Mouse (Mus musculus): ENCODE measurements around the gene Glud1. TPM values are rescaled to one million over a fixed set of nuclear protein-coding genes. Genes with fewer than 3 reads are reported as not detected.
"Not testable (repeated sequence)": the region's sequence is repeated elsewhere in the genome, so short reads cannot be mapped to it uniquely, and the experiment has no call there.

Gene Glud1
- polyA plus RNA-seq, 1 experiment = 196 TPM

- WGBS = 21% methylated on average over 5 of the region's 6 CpGs
- peak overlapping the region; percentile 7; the same call in 1 of the 2 replicates for H3K27ac ChIP-seq (ENCODE audit: insufficient read depth, low read length)
- no peaks in the 10 kb centered on the region for H3K27me3 ChIP-seq (ENCODE audit: control insufficient read depth, insufficient read depth, low read length)
- DNase-seq = peak in 1 of 2 experiments; percentile 9
- H3K4me3 ChIP-seq (replicated peaks; ENCODE audit: insufficient read depth, low read depth, low read length) = peak overlapping the region; percentile 38
- TF ChIP-seq POLR2A (IDR thresholded peaks at IDR 0.05; ENCODE audit: borderline replicate concordance, insufficient read depth, low read length) = no peak
- no peak for TF ChIP-seq CTCF (IDR thresholded peaks at IDR 0.05; ENCODE audit: borderline replicate concordance, insufficient read depth, low read depth, low read length)
- H3K4me1 ChIP-seq (ENCODE audit: control insufficient read depth, insufficient read depth, low read length) = no peaks in the 10 kb centered on the region; the same call in 1 of the 2 replicates
These were observed 2.0 kb downstream of the Glud1 start for GRCm38 (mm10) chr14:34312339-34313048.

GRCm38 (mm10) chr14:34313612-34314011, 3.1 kb downstream of the Glud1 start:
- no peak for TF ChIP-seq CTCF (IDR thresholded peaks at IDR 0.05; ENCODE audit: borderline replicate concordance, insufficient read depth, low read depth, low read length)
- no peak for TF ChIP-seq POLR2A (IDR thresholded peaks at IDR 0.05; ENCODE audit: borderline replicate concordance, insufficient read depth, low read length)
- Histone ChIP-seq H3K4me3 (replicated peaks; ENCODE audit: insufficient read depth, low read depth, low read length) (no peak overlapping the region), H3K27ac (ENCODE audit: insufficient read depth, low read length) (no peak overlapping the region)

GRCm38 (mm10) chr14:34314383-34314782, 3.9 kb downstream of the Glud1 start:
- not testable (repeated sequence) for H3K4me1 ChIP-seq (ENCODE audit: control insufficient read depth, insufficient read depth, low read length); H3K4me3 ChIP-seq (replicated peaks; ENCODE audit: insufficient read depth, low read depth, low read length); DNase-seq; H3K27ac ChIP-seq (ENCODE audit: insufficient read depth, low read length); H3K27me3 ChIP-seq (ENCODE audit: control insufficient read depth, insufficient read depth, low read length)
- WGBS = 86% methylated on average over 8 of the region's 8 CpGs

More at GRCm38 (mm10) chr14:34313612-34314011, 3.1 kb downstream of the Glud1 start:
- WGBS = 44% methylated on average over 3 of the region's 3 CpGs
- Histone ChIP-seq H3K4me1 (ENCODE audit: control insufficient read depth, insufficient read depth, low read length) (no peaks in the 10 kb centered on the region; the same call in 1 of the 2 replicates), H3K27me3 (ENCODE audit: control insufficient read depth, insufficient read depth, low read length) (no peaks in the 10 kb centered on the region)
- DNase-seq = no peak

GRCm38 (mm10) chr14:34314796-34315195, 4.3 kb downstream of the Glud1 start:
- WGBS = 71% methylated on average over 3 of the region's 3 CpGs
- H3K4me1 ChIP-seq (ENCODE audit: control insufficient read depth, insufficient read depth, low read length) = no peaks in the 10 kb centered on the region; the same call in 1 of the 2 replicates
- H3K27ac ChIP-seq (ENCODE audit: insufficient read depth, low read length) = no peak overlapping the region
- H3K4me3 ChIP-seq (replicated peaks; ENCODE audit: insufficient read depth, low read depth, low read length) = no peak overlapping the region
- TF ChIP-seq POLR2A (IDR thresholded peaks at IDR 0.05; ENCODE audit: borderline replicate concordance, insufficient read depth, low read length) = no peak
- TF ChIP-seq CTCF (IDR thresholded peaks at IDR 0.05; ENCODE audit: borderline replicate concordance, insufficient read depth, low read depth, low read length) = no peak
- DNase-seq = no peak
- H3K27me3 ChIP-seq (ENCODE audit: control insufficient read depth, insufficient read depth, low read length) = no peaks in the 10 kb centered on the region

GRCm38 (mm10) chr14:34316346-34316745, 5.8 kb downstream of the Glud1 start:
- no peak for TF ChIP-seq CTCF (IDR thresholded peaks at IDR 0.05; ENCODE audit: borderline replicate concordance, insufficient read depth, low read depth, low read length)
- TF ChIP-seq POLR2A (IDR thresholded peaks at IDR 0.05; ENCODE audit: borderline replicate concordance, insufficient read depth, low read length) = no peak
- H3K4me3 ChIP-seq (replicated peaks; ENCODE audit: insufficient read depth, low read depth, low read length) = no peak overlapping the region
- H3K27ac ChIP-seq (ENCODE audit: insufficient read depth, low read length) = no peak overlapping the region
- no peak for DNase-seq
- 88% methylated on average over 2 of the region's 2 CpGs for WGBS
- no peaks in the 10 kb centered on the region for H3K27me3 ChIP-seq (ENCODE audit: control insufficient read depth, insufficient read depth, low read length)
- no peaks in the 10 kb centered on the region; the same call in 1 of the 2 replicates for H3K4me1 ChIP-seq (ENCODE audit: control insufficient read depth, insufficient read depth, low read length)

GRCm38 (mm10) chr14:34317431-34317830, 6.9 kb downstream of the Glud1 start:
- Histone ChIP-seq H3K27me3 (ENCODE audit: control insufficient read depth, insufficient read depth, low read length) (no peaks in the 10 kb centered on the region), H3K27ac (ENCODE audit: insufficient read depth, low read length) (no peak overlapping the region), H3K4me3 (replicated peaks; ENCODE audit: insufficient read depth, low read depth, low read length) (no peak overlapping the region), H3K4me1 (ENCODE audit: control insufficient read depth, insufficient read depth, low read length) (no peaks in the 10 kb centered on the region; the same call in 1 of the 2 replicates)
- TF ChIP-seq CTCF (IDR thresholded peaks at IDR 0.05; ENCODE audit: borderline replicate concordance, insufficient read depth, low read depth, low read length) = no peak
- DNase-seq = no peak
- 82% methylated on average over 3 of the region's 3 CpGs for WGBS

- H3K27me3 ChIP-seq (ENCODE audit: control insufficient read depth, insufficient read depth, low read length) = no peaks in the 10 kb centered on the region
- no peak for DNase-seq
- no peak overlapping the region for H3K4me3 ChIP-seq (replicated peaks; ENCODE audit: insufficient read depth, low read depth, low read length)
- TF ChIP-seq POLR2A (IDR thresholded peaks at IDR 0.05; ENCODE audit: borderline replicate concordance, insufficient read depth, low read length) = no peak
- no peak for TF ChIP-seq CTCF (IDR thresholded peaks at IDR 0.05; ENCODE audit: borderline replicate concordance, insufficient read depth, low read depth, low read length)
- H3K27ac ChIP-seq (ENCODE audit: insufficient read depth, low read length) = no peak overlapping the region
- H3K4me1 ChIP-seq (ENCODE audit: control insufficient read depth, insufficient read depth, low read length) = no peaks in the 10 kb centered on the region; the same call in 1 of the 2 replicates
These were observed 7.6 kb downstream of the Glud1 start for GRCm38 (mm10) chr14:34318113-34318512.

GRCm38 (mm10) chr14:34323576-34324085, 13.1 kb downstream of the Glud1 start:
- no peaks in the 10 kb centered on the region for H3K4me1 ChIP-seq (ENCODE audit: control insufficient read depth, insufficient read depth, low read length)
- H3K27ac ChIP-seq (ENCODE audit: insufficient read depth, low read length) = no peak overlapping the region
- DNase-seq = no peak
- H3K27me3 ChIP-seq (ENCODE audit: control insufficient read depth, insufficient read depth, low read length) = no peaks in the 10 kb centered on the region
- WGBS = 98% methylated on average over 5 of the region's 5 CpGs
- no peak overlapping the region for H3K4me3 ChIP-seq (replicated peaks; ENCODE audit: insufficient read depth, low read depth, low read length)
- TF ChIP-seq POLR2A (IDR thresholded peaks at IDR 0.05; ENCODE audit: borderline replicate concordance, insufficient read depth, low read length) (no peak), CTCF (IDR thresholded peaks at IDR 0.05; ENCODE audit: borderline replicate concordance, insufficient read depth, low read depth, low read length) (no peak)
